Mouse (Mus musculus): ENCODE measurements around the gene Chpf.

- no peak for TF ChIP-seq EP300 (IDR thresholded peaks at IDR 0.05; ENCODE audit: low read depth)
- TF ChIP-seq CTCF (IDR thresholded peaks at IDR 0.05; ENCODE audit: low read depth), result no peak
These were observed 30.5 kb upstream of the Chpf start for GRCm38 (mm10) chr1:75509586-75509985.
